Mouse (Mus musculus) urinary bladder, postnatal 0 days (tissue): ENCODE data around the gene Prss12. TPM values are rescaled to one million over a fixed set of nuclear protein-coding genes. Genes with fewer than 3 reads are reported as not detected.

ENCODE experiments used
- polyA plus RNA-seq: library from polyadenylated mRNA; unstranded; fragments of >200 nt; fragmentation: Nextera tagmentation; extraction: Ambion mirVana; gene quantifications from 2 replicates; pipeline ENCODE4 v1.2.1, GENCODE M21; 2015

The Prss12 gene
- 3.0 and 3.6 TPM in 2 replicates for polyA plus RNA-seq

GRCm38 (mm10) chr3:123446708-123447537 is at the start of gene Prss12:
TSS of gene Prss12 (plus strand) at chr3:123446913.

Other genes starting within 250 kb of the Prss12 start
- gene Synpo2, start 210.8 kb upstream of the Prss12 start, polyA plus RNA-seq = 221 and 302 TPM in 2 replicates
- gene Sec24d, start 179.5 kb upstream of the Prss12 start, polyA plus RNA-seq = 86.3 and 110 TPM in 2 replicates
- 12.7 and 14.6 TPM in 2 replicates for gene Mettl14, start 60.8 kb upstream of the Prss12 start, polyA plus RNA-seq
- 0.23 and 0.37 TPM in 2 replicates for gene Ndst3, start 243.9 kb downstream of the Prss12 start, polyA plus RNA-seq